Mouse (Mus musculus) cerebellum, postnatal 14 days (tissue): ENCODE results near the gene Gmfg.
A peak's percentile ranks its signal among the peaks of the same experiment; 100 is the strongest.

ENCODE experiments used
- DNase-seq, 2 experiments: peaks; one replicate each; pipeline ENCODE4 v3.0.0; 2021; ENCODE audit warnings: mixed read lengths in 2 of 2

Gmfg gene

DNA sequence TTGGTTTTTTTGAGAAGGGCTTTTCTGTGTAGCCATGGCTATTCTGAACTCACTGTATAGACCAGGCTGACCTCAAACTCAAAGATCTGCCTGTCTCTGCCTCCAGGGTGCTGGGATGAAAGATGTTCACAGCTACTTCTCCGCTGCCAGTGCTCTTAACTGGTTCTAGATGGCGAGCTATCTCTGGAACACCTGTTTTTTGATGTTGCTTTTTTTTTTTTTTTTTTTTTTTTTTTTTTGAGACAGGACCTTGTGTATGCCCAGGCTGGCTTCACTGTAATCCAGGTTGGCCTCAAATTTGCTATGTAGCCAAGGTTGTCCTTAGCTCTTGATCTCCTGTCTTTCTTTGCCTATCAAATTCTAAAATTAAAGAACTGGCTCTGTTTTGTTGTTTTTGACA, 1.5 kb downstream of the Gmfg start:
- no peak for DNase-seq

GRCm38 (mm10) chr7:28440739-28441138, 3.5 kb downstream of the Gmfg start:
- DNase-seq = no peak

DNA sequence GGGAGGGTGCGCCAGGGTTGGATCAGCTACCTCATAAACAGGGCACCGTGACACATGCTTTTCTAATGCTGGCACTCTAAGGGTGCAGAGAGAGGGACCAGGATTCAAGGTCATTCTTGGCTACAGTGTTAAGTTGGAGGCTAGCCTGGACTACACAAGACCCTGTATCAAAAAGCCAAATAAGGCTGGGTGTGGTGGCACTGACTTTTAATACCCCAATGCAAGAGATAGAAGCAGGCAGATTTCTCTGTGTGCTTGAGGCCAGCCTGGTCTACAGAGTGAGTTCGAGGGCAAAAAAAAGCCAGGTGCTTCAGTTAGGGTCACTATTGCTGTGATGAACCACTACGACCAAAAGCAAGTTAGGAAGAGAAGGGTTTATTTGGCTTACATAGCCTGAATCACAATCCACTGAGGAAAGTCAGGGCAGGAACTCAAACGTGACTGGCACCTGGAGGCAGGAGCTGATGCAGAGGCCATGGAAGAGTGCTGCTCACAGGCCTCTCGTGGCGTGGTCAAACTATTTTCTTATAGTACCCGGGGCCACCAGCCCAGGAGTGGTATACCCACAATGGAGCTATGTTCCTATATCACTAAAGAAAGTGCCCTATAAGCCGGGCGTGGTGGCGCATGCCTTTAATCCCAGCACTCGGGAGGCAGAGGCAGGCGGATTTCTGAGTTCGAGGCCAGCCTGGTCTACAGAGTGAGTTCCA, 4.7 kb downstream of the Gmfg start:
- DNase-seq = no peak

- DNase-seq = no peak
Observed at GRCm38 (mm10) chr7:28442688-28443087, 5.4 kb downstream of the Gmfg start.

DNA sequence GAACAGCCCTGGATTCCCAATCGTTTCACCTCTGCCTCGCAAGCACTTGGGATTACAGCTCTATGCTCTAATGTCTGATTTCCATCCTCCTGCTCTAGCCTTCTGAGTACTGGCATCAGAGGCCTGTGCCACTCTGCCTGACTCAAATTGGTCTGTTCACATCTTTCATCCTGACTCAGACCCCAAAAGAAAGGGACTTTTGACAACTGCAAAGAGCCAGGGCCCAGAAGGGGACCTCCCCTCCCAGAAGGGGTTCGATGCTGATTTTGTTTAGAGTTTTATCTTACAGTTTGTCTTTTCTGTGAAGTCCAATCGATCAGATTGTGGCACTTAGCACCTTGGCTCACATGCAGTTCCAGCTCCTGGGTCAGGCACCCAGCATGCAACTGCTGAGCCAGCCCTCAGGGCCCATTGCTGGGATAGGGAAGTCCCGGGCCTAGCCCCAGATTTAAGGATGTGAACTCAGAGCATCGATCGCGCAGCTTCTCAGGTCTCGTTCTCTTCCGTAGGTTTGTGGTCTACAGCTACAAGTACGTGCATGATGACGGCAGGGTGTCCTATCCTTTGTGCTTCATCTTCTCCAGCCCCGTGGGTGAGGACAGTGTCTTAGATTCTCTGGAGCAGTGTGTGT, 7.2 kb downstream of the Gmfg start:
- DNase-seq = no peak

GRCm38 (mm10) chr7:28446446-28446845, 9.2 kb downstream of the Gmfg start:
- DNase-seq = peak; percentile 93 to 95

- DNase-seq = peak in 1 of 2 experiments; percentile 59
Observed at GRCm38 (mm10) chr7:28447101-28447830, 10.0 kb downstream of the Gmfg start.

- no peak for DNase-seq
Observed at GRCm38 (mm10) chr7:28447865-28448820, 10.9 kb downstream of the Gmfg start.

DNA sequence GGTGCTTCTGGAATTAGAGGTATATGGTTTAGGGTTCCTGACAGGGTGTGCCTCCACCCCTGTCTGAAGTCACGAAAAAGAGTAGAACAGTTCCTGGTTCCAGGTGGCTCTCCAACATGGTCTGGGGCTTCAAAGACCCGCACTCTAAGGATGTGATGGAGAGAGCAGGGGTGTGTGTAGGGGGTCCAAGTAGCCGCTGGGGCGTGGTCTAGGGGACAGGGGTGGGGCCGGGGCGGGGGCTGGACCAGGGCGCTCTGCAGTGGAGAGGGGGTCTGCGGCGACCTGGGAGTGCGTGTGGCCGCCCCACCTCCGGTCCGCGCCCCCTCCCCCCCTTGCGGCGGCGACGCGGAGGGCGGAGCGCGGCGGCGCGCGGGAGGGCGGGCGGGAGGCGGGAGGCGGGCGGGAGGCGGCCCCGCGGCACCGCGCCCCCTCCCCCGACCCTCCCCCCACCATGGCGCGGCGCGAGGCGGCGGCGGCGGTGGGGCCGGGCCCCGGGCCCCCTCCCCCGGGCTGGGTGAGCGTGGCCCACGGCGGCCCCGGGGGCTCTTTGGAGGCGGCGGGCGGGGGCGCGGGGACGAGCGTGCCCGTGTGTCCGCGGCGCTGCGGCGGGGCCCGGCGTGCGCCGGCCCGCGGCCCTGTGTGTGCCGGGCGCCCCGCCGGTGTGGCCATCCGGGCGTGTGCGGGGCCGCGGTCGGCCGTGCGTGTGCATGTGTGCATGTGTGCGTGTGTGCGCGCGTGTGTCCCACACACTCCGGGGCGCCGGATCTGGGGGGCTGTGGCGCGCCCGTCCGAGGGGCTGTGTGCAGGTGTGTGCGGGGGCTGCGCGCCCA, 14.5 kb downstream of the Gmfg start, which contains the start of gene Lrfn1:
TSS of gene Lrfn1 (plus strand) at position 450 of the 830 bp plus-strand sequence.
- peak; percentile 72 to 73 for DNase-seq

DNA sequence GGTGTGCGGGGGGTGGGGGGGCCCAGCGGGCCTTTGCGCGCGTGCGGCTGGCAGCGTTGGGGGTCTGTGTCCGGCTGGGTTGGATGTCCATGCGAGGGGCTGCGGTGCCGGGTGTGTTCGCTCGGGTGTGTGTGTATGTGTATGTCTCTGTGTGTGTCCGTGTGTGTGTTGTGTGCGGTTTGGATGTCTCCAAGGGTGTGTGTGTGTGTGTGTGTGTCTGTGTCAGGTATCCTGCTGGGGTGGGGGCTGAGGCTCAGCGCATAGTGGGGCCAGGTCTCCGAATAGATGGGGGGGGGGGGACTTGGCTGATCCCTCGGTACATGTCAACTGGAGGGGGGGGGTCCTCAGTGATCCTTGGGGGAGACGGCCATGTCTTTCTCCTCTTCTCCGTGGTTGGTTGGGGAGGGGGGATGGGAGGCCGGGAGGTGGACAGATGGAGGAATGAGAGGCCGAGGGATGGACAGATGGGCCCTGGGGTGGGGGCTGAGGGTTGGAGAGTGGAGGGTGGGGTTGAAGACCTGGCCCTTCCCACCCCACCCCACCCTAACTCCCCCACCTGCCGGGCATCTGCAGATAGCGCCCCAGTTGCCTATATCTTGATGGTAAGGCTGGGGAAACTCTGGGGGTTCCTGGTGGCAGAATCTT, 15.2 kb downstream of the Gmfg start:
- DNase-seq = peak; percentile 66 to 73

- no peak for DNase-seq
Observed at GRCm38 (mm10) chr7:28460361-28460760, 23.1 kb downstream of the Gmfg start.

DNA sequence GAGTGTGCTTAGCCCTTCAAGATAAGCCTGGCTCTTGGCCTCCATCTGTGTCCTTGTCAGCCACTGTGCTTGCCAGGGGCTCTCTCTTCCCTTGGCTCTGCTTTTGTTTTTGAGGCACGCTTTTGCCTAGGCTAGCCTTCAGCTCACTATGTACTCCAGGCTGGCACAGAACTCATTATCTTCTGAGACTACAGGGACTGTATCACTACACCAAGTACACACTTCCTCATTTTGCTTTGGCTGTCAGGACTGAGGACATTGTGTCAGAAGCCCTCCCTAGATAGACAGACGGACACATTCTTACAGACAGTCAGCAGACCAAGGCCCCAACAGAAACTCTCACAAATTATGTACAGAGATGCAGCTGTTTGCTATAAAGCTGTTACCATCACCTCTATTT, 25.5 kb downstream of the Gmfg start:
- no peak for DNase-seq

- peak; percentile 90 to 94 for DNase-seq
Observed at GRCm38 (mm10) chr7:28464416-28465212, 27.4 kb downstream of the Gmfg start.

DNA sequence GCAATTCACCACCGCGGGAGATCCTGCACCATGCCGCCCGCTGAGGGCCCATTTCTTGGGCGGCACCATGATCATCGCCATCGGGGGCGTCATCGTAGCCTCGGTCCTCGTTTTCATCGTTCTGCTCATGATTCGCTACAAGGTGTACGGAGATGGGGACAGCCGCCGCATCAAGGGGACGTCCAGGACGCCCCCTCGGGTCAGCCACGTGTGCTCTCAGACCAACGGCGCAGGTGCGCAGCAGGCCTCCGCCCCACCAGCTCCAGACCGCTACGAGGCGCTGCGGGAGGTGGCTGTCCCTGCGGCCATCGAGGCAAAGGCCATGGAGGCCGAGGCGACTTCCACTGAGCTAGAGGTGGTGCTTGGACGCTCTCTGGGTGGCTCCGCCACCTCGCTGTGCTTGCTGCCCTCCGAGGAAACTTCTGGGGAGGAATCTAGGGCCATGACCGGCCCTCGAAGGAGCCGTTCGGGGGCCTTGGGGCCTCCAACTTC, 29.5 kb downstream of the Gmfg start:
- no peak for DNase-seq

DNA sequence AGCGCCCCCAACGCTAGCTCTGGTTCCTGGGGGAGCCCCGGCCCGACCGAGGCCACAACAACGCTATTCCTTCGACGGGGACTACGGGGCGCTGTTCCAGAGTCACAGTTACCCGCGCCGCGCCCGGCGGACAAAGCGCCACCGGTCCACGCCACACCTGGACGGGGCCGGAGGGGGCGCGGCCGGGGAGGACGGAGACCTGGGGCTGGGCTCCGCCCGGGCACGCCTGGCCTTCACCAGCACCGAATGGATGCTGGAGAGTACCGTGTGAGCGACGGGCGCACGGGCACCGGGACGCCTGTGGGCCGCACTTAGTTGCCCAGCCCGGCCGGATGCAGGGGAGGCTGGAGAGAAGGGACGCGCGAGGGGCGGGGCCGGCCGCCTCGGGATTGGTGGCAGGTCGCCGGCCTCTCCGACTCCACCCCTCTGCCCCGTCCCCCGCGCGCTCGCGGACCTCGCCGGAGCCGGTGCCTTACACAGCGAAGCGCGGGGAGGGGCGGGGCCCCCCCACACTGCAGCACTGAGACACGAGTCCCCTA, 30.0 kb downstream of the Gmfg start:
- no peak for DNase-seq

GRCm38 (mm10) chr7:28476191-28476590, 38.9 kb downstream of the Gmfg start:
- DNase-seq = no peak

GRCm38 (mm10) chr7:28477363-28477762, 40.1 kb downstream of the Gmfg start:
- DNase-seq = no peak

DNA sequence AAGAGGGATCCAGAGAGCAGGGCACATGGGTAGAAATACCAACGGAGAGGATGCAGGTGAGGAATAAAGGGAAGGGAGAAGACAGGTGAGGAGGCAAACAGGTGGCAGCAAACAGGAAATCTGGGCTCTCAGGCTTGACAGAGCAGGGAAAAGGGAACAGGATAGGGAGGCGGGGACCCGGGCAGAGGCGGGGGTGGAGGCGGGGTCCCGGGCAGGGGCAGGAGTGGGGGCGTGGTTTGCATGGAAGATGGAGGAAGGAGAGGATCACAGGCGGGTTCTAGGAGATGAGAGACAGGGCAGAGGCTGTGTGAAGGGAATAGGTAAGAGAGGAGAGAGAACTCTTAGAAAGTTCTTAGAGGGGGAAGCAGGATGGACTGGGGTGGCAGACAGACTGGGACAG, 41.6 kb downstream of the Gmfg start:
- DNase-seq = no peak

GRCm38 (mm10) chr7:28482854-28483253, 45.6 kb downstream of the Gmfg start:
- DNase-seq = no peak

DNA sequence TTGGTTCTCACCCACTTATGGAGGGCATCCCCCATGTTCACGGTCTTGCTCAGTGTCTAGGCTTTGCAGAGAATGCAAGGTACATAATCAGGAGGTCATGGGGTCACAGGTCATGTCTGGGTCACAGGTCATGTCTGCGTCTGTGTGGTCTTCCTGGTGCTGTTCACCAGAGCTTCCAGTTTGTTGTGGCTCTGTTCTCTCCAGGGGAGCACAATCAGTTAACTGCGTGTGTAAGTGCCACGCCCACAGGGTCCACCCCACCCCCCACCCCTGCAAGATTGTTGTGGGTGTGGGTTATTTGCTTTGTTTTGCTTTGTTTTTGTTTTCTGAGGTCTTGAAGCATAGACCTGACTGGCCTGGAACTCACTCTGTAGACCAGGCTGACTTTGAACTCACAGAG, 46.9 kb downstream of the Gmfg start:
- DNase-seq = no peak
